Mouse (Mus musculus) embryonic fibroblast, embryonic 13.5 days (primary cell): ENCODE data around the gene Spon1. TPM values are rescaled to one million over a fixed set of nuclear protein-coding genes. Genes with fewer than 3 reads are reported as not detected.

Experiments used
- H3K27ac ChIP-seq: 2 replicates; pipeline ENCODE4 v1.5.1; 2012; ENCODE audit warnings: low read length, control low read depth, inconsistent platforms; ENCODE audit not compliant: insufficient read depth
- H3K4me1 ChIP-seq: 2 replicates; pipeline ENCODE4 v1.6.1; 2011; ENCODE audit warnings: low read length; ENCODE audit not compliant: control insufficient read depth, insufficient read depth
- H3K4me3 ChIP-seq: 2 replicates; pipeline ENCODE4 v1.5.1; 2011; ENCODE audit warnings: mild to moderate bottlenecking, control low read depth, low read length; ENCODE audit not compliant: insufficient read depth
- CTCF ChIP-seq: IDR thresholded peaks from 2 replicates; pipeline ENCODE4 v1.5.1; 2011; ENCODE audit warnings: mild to moderate bottlenecking, control low read depth, low read length, moderate library complexity, borderline replicate concordance; ENCODE audit not compliant: insufficient read depth
- POLR2A ChIP-seq: IDR thresholded peaks from 2 replicates; pipeline ENCODE4 v1.6.1; 2011; ENCODE audit warnings: low read depth, mild to moderate bottlenecking, control low read depth, low read length, moderate library complexity
- polyA plus RNA-seq: library from polyadenylated mRNA; stranded (reverse); fragments of >200 nt; gene quantifications from 2 replicates; pipeline ENCODE4 v1.2.4, GENCODE M21; 2011; ENCODE audit warnings: low read depth; ENCODE audit not compliant: missing spikeins, insufficient read length

The Spon1 gene
- polyA plus RNA-seq, 1 experiment, result 0.56 TPM

DNA sequence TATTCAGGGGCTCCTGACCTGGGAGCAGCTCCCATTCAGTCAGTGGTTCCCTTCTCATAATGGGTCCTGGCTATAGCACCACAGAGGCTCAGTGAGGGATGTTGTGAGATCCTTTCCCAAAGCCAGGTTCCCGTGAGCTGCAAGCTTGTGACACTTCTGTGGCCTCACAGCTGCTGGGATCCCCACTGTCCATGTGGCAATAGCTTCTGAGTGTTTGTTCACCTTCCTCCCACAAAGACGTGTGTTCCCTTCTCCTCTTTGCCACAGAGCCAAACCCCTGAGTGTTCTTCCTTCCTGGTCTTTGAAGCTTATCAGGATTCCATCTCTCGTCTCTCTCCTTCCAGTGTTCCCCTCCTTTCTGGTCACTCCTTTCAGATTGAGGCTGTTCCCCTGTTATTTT is 90.3 kb downstream of the Spon1 start:
- Histone ChIP-seq H3K4me1 (no peaks in the 10 kb centered on the region), H3K4me3 (no peak overlapping the region), H3K27ac (no peak overlapping the region)
- TF ChIP-seq CTCF, result no peak
- TF ChIP-seq POLR2A, result no peak

- TF ChIP-seq POLR2A (no peak), CTCF (no peak)
- Histone ChIP-seq H3K4me3 (no peak overlapping the region), H3K27ac (no peak overlapping the region), H3K4me1 (no peaks in the 10 kb centered on the region)
Observed at GRCm38 (mm10) chr7:113859480-113859881, 93.7 kb downstream of the Spon1 start.

GRCm38 (mm10) chr7:113861964-113862363 is 96.2 kb downstream of the Spon1 start:
- no peak overlapping the region for H3K4me3 ChIP-seq
- no peaks in the 10 kb centered on the region for H3K4me1 ChIP-seq
- no peak for TF ChIP-seq CTCF
- no peak for TF ChIP-seq POLR2A
- no peak overlapping the region for H3K27ac ChIP-seq

DNA sequence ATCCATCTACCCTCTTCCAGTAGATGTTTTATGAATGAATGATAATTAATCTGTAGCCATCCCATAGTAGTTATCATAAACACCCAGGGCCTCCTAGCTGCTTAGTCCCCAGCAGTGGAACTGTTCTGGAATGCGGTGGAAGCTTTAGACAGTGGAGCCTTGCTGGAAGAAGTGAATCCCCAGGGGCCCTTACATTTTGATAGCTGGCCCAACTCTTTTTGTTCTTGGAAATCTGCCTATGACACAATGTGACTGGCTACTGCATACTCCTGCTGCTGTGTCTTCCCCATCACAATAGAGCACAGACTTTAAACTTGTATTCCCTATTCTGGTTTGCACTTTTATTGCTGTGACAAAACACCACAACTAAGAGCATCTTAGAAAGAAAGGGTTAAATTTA is 107.0 kb downstream of the Spon1 start:
- Histone ChIP-seq H3K4me1 (no peaks in the 10 kb centered on the region), H3K27ac (no peak overlapping the region), H3K4me3 (no peak overlapping the region)
- TF ChIP-seq POLR2A, result no peak
- TF ChIP-seq CTCF, result no peak

GRCm38 (mm10) chr7:113877451-113877850 is 111.7 kb downstream of the Spon1 start:
- Histone ChIP-seq H3K4me1 (no peaks in the 10 kb centered on the region), H3K27ac (no peak overlapping the region), H3K4me3 (no peak overlapping the region)
- TF ChIP-seq POLR2A, result no peak
- no peak for TF ChIP-seq CTCF

GRCm38 (mm10) chr7:113877926-113878325 is 112.1 kb downstream of the Spon1 start:
- no peak for TF ChIP-seq POLR2A
- TF ChIP-seq CTCF, result no peak
- Histone ChIP-seq H3K4me1 (no peaks in the 10 kb centered on the region), H3K27ac (no peak overlapping the region), H3K4me3 (no peak overlapping the region)

- Histone ChIP-seq H3K27ac (no peak overlapping the region), H3K4me3 (no peak overlapping the region), H3K4me1 (no peaks in the 10 kb centered on the region)
- no peak for TF ChIP-seq CTCF
- TF ChIP-seq POLR2A, result no peak
Observed at GRCm38 (mm10) chr7:113879085-113879501, 113.3 kb downstream of the Spon1 start.

DNA sequence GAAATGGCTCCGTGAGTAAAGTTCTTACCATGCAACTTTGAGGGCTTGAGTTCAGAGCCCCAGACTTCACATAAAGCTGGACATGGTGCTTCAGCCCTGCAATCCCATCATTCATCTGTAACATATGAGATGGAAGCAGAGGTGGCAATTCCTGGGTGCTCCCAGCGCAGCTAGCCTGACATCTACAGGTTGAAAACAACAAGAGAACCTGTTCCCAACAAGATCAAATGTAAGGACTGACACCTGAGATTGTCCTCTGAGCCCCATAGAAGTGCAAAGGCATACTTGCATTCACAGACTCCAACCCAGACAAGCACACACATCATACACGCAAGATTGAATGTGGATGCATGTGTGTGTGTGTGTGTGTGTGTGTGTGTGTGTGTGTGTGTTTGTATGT is 114.2 kb downstream of the Spon1 start:
- no peak overlapping the region for H3K4me3 ChIP-seq
- H3K4me1 ChIP-seq, result no peaks in the 10 kb centered on the region
- TF ChIP-seq CTCF, result no peak
- TF ChIP-seq POLR2A, result no peak
- H3K27ac ChIP-seq, result no peak overlapping the region

DNA sequence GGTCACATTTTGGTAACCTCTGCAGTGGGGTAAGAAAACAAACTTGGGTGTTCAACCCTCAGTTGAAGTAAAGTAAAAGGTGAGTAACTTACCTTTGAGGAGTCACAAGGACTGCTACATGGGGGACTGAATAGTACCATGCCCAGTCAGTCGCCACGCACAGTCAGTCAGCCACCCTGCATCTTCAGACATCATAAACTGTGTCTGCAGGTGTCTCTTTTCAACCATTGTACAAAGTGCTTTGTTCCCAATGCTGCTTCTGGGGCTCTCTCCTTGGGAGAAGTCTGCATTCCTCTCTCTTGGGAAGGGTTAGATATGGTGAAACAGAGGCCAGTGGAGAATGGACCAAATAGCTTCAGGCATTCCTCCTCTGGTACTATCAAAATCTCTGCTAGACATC is 125.0 kb downstream of the Spon1 start:
- TF ChIP-seq CTCF (no peak), POLR2A (no peak)
- Histone ChIP-seq H3K4me1 (no peaks in the 10 kb centered on the region), H3K27ac (no peak overlapping the region), H3K4me3 (no peak overlapping the region)

DNA sequence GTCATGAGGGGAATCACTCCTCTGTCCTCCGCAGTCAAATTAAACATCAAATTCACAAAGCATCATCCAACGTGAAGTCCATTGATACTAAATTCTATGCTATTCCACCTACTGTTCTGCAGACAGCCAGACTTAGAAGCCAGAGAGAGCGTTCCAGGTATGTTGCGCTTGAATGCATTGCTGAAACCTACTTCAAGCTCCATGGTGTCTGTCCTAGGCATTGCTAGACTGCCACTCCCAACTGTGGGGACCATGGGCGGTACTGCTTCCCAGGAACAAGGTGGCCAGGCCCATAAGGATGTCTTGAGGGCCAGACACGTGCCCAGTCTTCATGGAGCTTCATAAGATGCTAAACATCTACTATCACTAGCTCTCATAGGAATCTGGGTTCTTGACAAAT is 125.7 kb downstream of the Spon1 start:
- Histone ChIP-seq H3K4me3 (no peak overlapping the region), H3K4me1 (no peaks in the 10 kb centered on the region), H3K27ac (no peak overlapping the region)
- TF ChIP-seq CTCF (no peak), POLR2A (no peak)
